27 mouse cellular contexts compared by ENCODE assay signal in the genomic region with DNA sequence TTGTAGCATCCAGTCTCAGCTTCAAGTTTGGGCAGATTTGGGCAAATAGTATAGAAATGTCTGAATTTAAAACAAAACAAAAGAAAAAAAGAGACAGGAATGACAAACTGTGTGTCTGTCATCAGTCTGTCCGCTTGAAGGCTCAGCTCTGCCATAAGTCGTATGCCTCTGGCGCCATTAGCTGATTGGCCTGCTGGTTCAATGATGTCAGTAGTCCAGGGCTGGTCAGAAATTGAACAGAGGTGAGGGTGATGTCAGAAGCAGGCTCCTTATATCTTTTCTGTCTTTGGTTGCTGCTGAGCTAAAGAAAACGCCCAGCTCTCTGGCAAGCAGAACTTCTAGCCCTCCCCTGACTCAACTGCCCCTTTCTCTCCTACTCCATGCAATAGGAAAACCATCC.
DNase-seq lines count a peak whose midpoint lies in the region; ATAC-seq and TF ChIP-seq lines count a peak whose summit lies in the region.
"Had no signal": no experiment of that assay in that cellular context is flagged by ENCODE, and none has a peak within 500 bp of the region (broad histone marks: within the 10 kb centered on the region; RNA-seq: fewer than 3 reads in every experiment).

No protein-coding gene starts in this region.

- no peaks in the 10 kb centered on the region for H3K36me3 ChIP-seq in hindbrain, embryonic 10.5 days
- H3K36me3 ChIP-seq in hindbrain, embryonic 13.5 days: no peaks in the 10 kb centered on the region
- no peaks in the 10 kb centered on the region for H3K36me3 ChIP-seq in stomach, embryonic 14.5 days (ENCODE audit: control insufficient read depth, insufficient read depth, low read length)
- no peaks in the 10 kb centered on the region for H3K36me3 ChIP-seq in stomach, postnatal 0 days (ENCODE audit: control insufficient read depth, insufficient read depth, low read length)
- no peaks in the 10 kb centered on the region for H3K36me3 ChIP-seq in limb, embryonic 11.5 days (ENCODE audit: control insufficient read depth, insufficient read depth, low read length)
- H3K36me3 ChIP-seq: forebrain, embryonic 15.5 days; hindbrain, embryonic 15.5 days; liver, embryonic 13.5 days; neural tube, embryonic 15.5 days had no signal

- no peak for DNase-seq in hindbrain, embryonic 10.5 days (ENCODE audit: low spot score)
- no peak for DNase-seq in stomach, postnatal 0 days (ENCODE audit: low spot score)
- DNase-seq in limb, embryonic 11.5 days (ENCODE audit: low spot score): no peak
- no peak for DNase-seq in gastrocnemius, postnatal 4 days (ENCODE audit: low spot score in 2 of 2)
- DNase-seq: adrenal gland, postnatal 14 days; cerebellum, adult 11 months; cerebellum, adult 9-11 months; gastrocnemius, postnatal 25 days; heart, adult 2 months; kidney, adult 2 months; layer of hippocampus, adult 9-11 months; liver, embryonic 13.5 days; lung, adult 18-20 months; lung, postnatal 10 days; midbrain, embryonic 14.5 days; spleen, adult 18-20 months; thymus, adult 2 months; thymus, postnatal 36 days had no signal

- no peak for TF ChIP-seq CTCF in stomach, postnatal 0 days (IDR thresholded peaks at IDR 0.05; ENCODE audit: low read depth)

- WGBS in hindbrain, embryonic 10.5 days: 79% methylated on average over 4 of the region's 4 CpGs
- WGBS in hindbrain, embryonic 13.5 days: 86% methylated on average over 4 of the region's 4 CpGs
- 74% methylated on average over 4 of the region's 4 CpGs for WGBS in stomach, embryonic 14.5 days
- 84% methylated on average over 4 of the region's 4 CpGs for WGBS in stomach, postnatal 0 days
- WGBS in limb, embryonic 11.5 days: 92% methylated on average over 4 of the region's 4 CpGs

- no peak overlapping the region for H3K9ac ChIP-seq in hindbrain, embryonic 13.5 days
- H3K9ac ChIP-seq in stomach, embryonic 14.5 days (replicated peaks; ENCODE audit: low read depth, low read length): no peak overlapping the region
- H3K9ac ChIP-seq in stomach, postnatal 0 days (ENCODE audit: low read length): no peak overlapping the region
- H3K9ac ChIP-seq in limb, embryonic 11.5 days (ENCODE audit: low read length): no peak overlapping the region
- H3K9ac ChIP-seq: forebrain, embryonic 15.5 days; hindbrain, embryonic 15.5 days; liver, embryonic 13.5 days; neural tube, embryonic 15.5 days had no signal

- peak overlapping the region; percentile 77 for H3K27ac ChIP-seq in hindbrain, embryonic 10.5 days
- no peak overlapping the region for H3K27ac ChIP-seq in hindbrain, embryonic 13.5 days
- peak overlapping the region; percentile 52; the same call in 1 of the 2 replicates for H3K27ac ChIP-seq in stomach, embryonic 14.5 days (ENCODE audit: low read length)
- no peak overlapping the region for H3K27ac ChIP-seq in stomach, postnatal 0 days (replicated peaks)
- H3K27ac ChIP-seq in limb, embryonic 11.5 days (replicated peaks; ENCODE audit: low read depth, low read length): peak overlapping the region; percentile 25; the same call in 1 of the 2 replicates
- H3K27ac ChIP-seq: forebrain, embryonic 15.5 days; heart, adult 2 months; hindbrain, embryonic 15.5 days; kidney, postnatal 0 days; liver, embryonic 13.5 days; neural tube, embryonic 15.5 days had no signal

- H3K4me3 ChIP-seq in hindbrain, embryonic 10.5 days: no peak overlapping the region
- H3K4me3 ChIP-seq in hindbrain, embryonic 13.5 days: no peak overlapping the region
- H3K4me3 ChIP-seq in stomach, embryonic 14.5 days (ENCODE audit: low read depth, low read length): no peak overlapping the region
- H3K4me3 ChIP-seq in stomach, postnatal 0 days (ENCODE audit: low read depth, low read length): no peak overlapping the region
- H3K4me3 ChIP-seq in limb, embryonic 11.5 days (ENCODE audit: low read depth, low read length): no peak overlapping the region
- H3K4me3 ChIP-seq: forebrain, embryonic 15.5 days; heart, adult 2 months; hindbrain, embryonic 15.5 days; liver, embryonic 13.5 days; neural tube, embryonic 15.5 days had no signal

- no peak for ATAC-seq in hindbrain, embryonic 13.5 days (ENCODE audit: low FRiP score)
- no peak for ATAC-seq in stomach, embryonic 14.5 days (ENCODE audit: insufficient number of reproducible peaks, insufficient read depth, low FRiP score, low read depth)
- no peak for ATAC-seq in stomach, postnatal 0 days (ENCODE audit: low FRiP score, low TSS enrichment)
- no peak for ATAC-seq in limb, embryonic 11.5 days (ENCODE audit: insufficient number of reproducible peaks, low FRiP score, low TSS enrichment, low read depth)
- no peak for ATAC-seq in monocyte, adult 5-6 weeks (replicated peaks; ENCODE audit: insufficient number of reproducible peaks, low FRiP score, low TSS enrichment, poor library complexity, severe bottlenecking)
- ATAC-seq: CD4-positive, CD25-positive, alpha-beta regulatory T cell, adult 4 months; forebrain, embryonic 15.5 days; inflammation-experienced regulatory T-cells, adult 6 months had no signal

- no peaks in the 10 kb centered on the region for H3K9me3 ChIP-seq in hindbrain, embryonic 10.5 days
- H3K9me3 ChIP-seq in hindbrain, embryonic 13.5 days: peaks cover 5% of the 10 kb centered on the region; the same call in 1 of the 2 replicates
- no peaks in the 10 kb centered on the region for H3K9me3 ChIP-seq in stomach, embryonic 14.5 days (ENCODE audit: control insufficient read depth, low read depth, low read length)
- H3K9me3 ChIP-seq in stomach, postnatal 0 days (ENCODE audit: control insufficient read depth, low read length): no peaks in the 10 kb centered on the region
- H3K9me3 ChIP-seq in limb, embryonic 11.5 days (ENCODE audit: control insufficient read depth, low read length): no peaks in the 10 kb centered on the region
- H3K9me3 ChIP-seq: forebrain, embryonic 15.5 days; hindbrain, embryonic 15.5 days; liver, embryonic 13.5 days; neural tube, embryonic 15.5 days had no signal

- no peak for TF ChIP-seq EP300 in stomach, postnatal 0 days (optimal IDR thresholded peaks at IDR 0.05)

- no peak overlapping the region for H3K4me2 ChIP-seq in hindbrain, embryonic 13.5 days
- H3K4me2 ChIP-seq in stomach, embryonic 14.5 days (replicated peaks; ENCODE audit: low read depth, low read length): no peak overlapping the region
- no peak overlapping the region for H3K4me2 ChIP-seq in stomach, postnatal 0 days (replicated peaks; ENCODE audit: low read depth)
- H3K4me2 ChIP-seq in limb, embryonic 11.5 days (ENCODE audit: low read depth, severe bottlenecking): no peak overlapping the region
- H3K4me2 ChIP-seq: forebrain, embryonic 15.5 days; hindbrain, embryonic 15.5 days; liver, embryonic 13.5 days; neural tube, embryonic 15.5 days had no signal

- H3K4me1 ChIP-seq in hindbrain, embryonic 10.5 days (replicated peaks): peaks cover 15% of the 10 kb centered on the region; the same call in 1 of the 2 replicates
- H3K4me1 ChIP-seq in hindbrain, embryonic 13.5 days (replicated peaks): no peaks in the 10 kb centered on the region
- H3K4me1 ChIP-seq in stomach, embryonic 14.5 days (ENCODE audit: control insufficient read depth, insufficient read depth, low read length): peaks cover 3% of the 10 kb centered on the region; the same call in 1 of the 2 replicates
- H3K4me1 ChIP-seq in stomach, postnatal 0 days (replicated peaks; ENCODE audit: control insufficient read depth, insufficient read depth): no peaks in the 10 kb centered on the region
- H3K4me1 ChIP-seq in limb, embryonic 11.5 days (ENCODE audit: control insufficient read depth, insufficient read depth, low read length): 0 out of 2 replicates have a peak, but pooled peaks cover 4% of the 10 kb centered on the region
- H3K4me1 ChIP-seq: forebrain, embryonic 15.5 days; hindbrain, embryonic 15.5 days; liver, embryonic 13.5 days had no signal

- no peaks in the 10 kb centered on the region for H3K27me3 ChIP-seq in hindbrain, embryonic 10.5 days (ENCODE audit: insufficient read depth, poor library complexity, severe bottlenecking)
- H3K27me3 ChIP-seq in hindbrain, embryonic 13.5 days: no peaks in the 10 kb centered on the region
- no peaks in the 10 kb centered on the region for H3K27me3 ChIP-seq in stomach, embryonic 14.5 days (ENCODE audit: control insufficient read depth, insufficient read depth, low read length)
- no peaks in the 10 kb centered on the region for H3K27me3 ChIP-seq in stomach, postnatal 0 days (ENCODE audit: control insufficient read depth, insufficient read depth, low read length)
- no peaks in the 10 kb centered on the region for H3K27me3 ChIP-seq in limb, embryonic 11.5 days (ENCODE audit: control insufficient read depth, insufficient read depth, low read length)
- H3K27me3 ChIP-seq: forebrain, embryonic 15.5 days; hindbrain, embryonic 15.5 days; liver, embryonic 13.5 days; neural tube, embryonic 15.5 days had no signal

Comparison
In these comparisons a context has a peak if more than half of its experiments do, and no peak if none do; other contexts are left out.
1. H3K27ac ChIP-seq: peak in hindbrain, embryonic 10.5 days (single experiment), stomach, embryonic 14.5 days (single experiment) and limb, embryonic 11.5 days (single experiment); none in hindbrain, embryonic 13.5 days (single experiment) and stomach, postnatal 0 days (single experiment).